Mouse (Mus musculus): ENCODE data around the gene Ctbp2. TPM values are rescaled to one million over a fixed set of nuclear protein-coding genes. Genes with fewer than 3 reads are reported as not detected.

The Ctbp2 gene
- total and polyA plus RNA-seq, 3 experiments: 55.8 to 132 (median 84.5) TPM

GRCm38 (mm10) chr7:133013923-133014322 lies 110.2 kb downstream of the Ctbp2 start:
- Histone ChIP-seq H3K4me1 (ENCODE audit: insufficient read depth, low read depth, low read length) (no peaks in the 10 kb centered on the region), H3K27me3 (ENCODE audit: insufficient read depth, low read length) (no peaks in the 10 kb centered on the region), H3K36me3 (replicated peaks) (peaks cover 86% of the 10 kb centered on the region), H3K4me3 (ENCODE audit: low read depth, low read length) (no peak overlapping the region), H3K9me3 (replicated peaks) (no peaks in the 10 kb centered on the region)
- TF ChIP-seq TAL1 (conservative IDR thresholded peaks at IDR 0.05; ENCODE audit: low read depth, low read length) (no peak), POLR2AphosphoS5 (IDR thresholded peaks at IDR 0.05; ENCODE audit: insufficient replicate concordance, low read depth, low read length) (no peak), CTCF (IDR thresholded peaks at IDR 0.05; ENCODE audit: low read depth, low read length) (no peak), GATA1 (IDR thresholded peaks at IDR 0.05; ENCODE audit: borderline replicate concordance, low read length) (no peak), GATA2 (IDR thresholded peaks at IDR 0.05; ENCODE audit: borderline replicate concordance, low read depth, low read length) (no peak)
- no peak for ATAC-seq (ENCODE audit: extremely low read depth, insufficient number of reproducible peaks, low FRiP score, poor library complexity, severe bottlenecking)
- no peak for DNase-seq (ENCODE audit: low spot score)

- ATAC-seq (ENCODE audit: extremely low read depth, insufficient number of reproducible peaks, low FRiP score, poor library complexity, severe bottlenecking): no peak
- Histone ChIP-seq H3K27me3 (ENCODE audit: insufficient read depth, low read length) (no peaks in the 10 kb centered on the region), H3K9me3 (replicated peaks) (no peaks in the 10 kb centered on the region), H3K36me3 (replicated peaks) (peaks cover 87% of the 10 kb centered on the region), H3K4me1 (ENCODE audit: insufficient read depth, low read depth, low read length) (no peaks in the 10 kb centered on the region), H3K4me3 (ENCODE audit: low read depth, low read length) (no peak overlapping the region)
- TF ChIP-seq GATA2 (IDR thresholded peaks at IDR 0.05; ENCODE audit: borderline replicate concordance, low read depth, low read length) (no peak), TAL1 (conservative IDR thresholded peaks at IDR 0.05; ENCODE audit: low read depth, low read length) (no peak), CTCF (IDR thresholded peaks at IDR 0.05; ENCODE audit: low read depth, low read length) (no peak), POLR2AphosphoS5 (IDR thresholded peaks at IDR 0.05; ENCODE audit: insufficient replicate concordance, low read depth, low read length) (no peak), GATA1 (IDR thresholded peaks at IDR 0.05; ENCODE audit: borderline replicate concordance, low read length) (no peak)
- DNase-seq (ENCODE audit: low spot score): no peak
Observed at GRCm38 (mm10) chr7:133012637-133013366, 111.4 kb downstream of the Ctbp2 start.

DNA sequence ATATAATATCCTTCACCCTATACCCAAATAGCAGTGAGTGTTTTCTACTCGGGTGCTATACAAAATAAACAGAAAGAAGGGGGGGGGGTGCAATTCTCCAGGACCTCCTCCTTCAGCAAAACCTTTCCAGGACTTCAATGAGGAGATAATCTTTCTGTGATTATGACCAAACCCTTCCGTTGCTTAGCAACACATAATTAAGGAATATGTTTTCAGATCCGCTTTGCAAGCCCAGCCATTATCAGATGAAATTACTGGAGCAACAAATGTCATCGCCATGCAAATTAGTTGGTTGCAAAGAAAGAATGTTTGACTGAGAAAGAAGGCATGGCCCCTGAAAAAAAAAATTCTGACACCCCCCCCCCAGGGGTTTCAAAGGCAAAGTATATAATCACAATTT lies 112.5 kb downstream of the Ctbp2 start:
- Histone ChIP-seq H3K4me1 (ENCODE audit: insufficient read depth, low read depth, low read length) (no peaks in the 10 kb centered on the region), H3K27me3 (ENCODE audit: insufficient read depth, low read length) (no peaks in the 10 kb centered on the region), H3K9me3 (replicated peaks) (no peaks in the 10 kb centered on the region), H3K36me3 (replicated peaks) (peaks cover 88% of the 10 kb centered on the region), H3K4me3 (ENCODE audit: low read depth, low read length) (no peak overlapping the region)
- no peak for ATAC-seq (ENCODE audit: extremely low read depth, insufficient number of reproducible peaks, low FRiP score, poor library complexity, severe bottlenecking)
- TF ChIP-seq CTCF (IDR thresholded peaks at IDR 0.05; ENCODE audit: low read depth, low read length) (no peak), TAL1 (conservative IDR thresholded peaks at IDR 0.05; ENCODE audit: low read depth, low read length) (no peak), GATA1 (IDR thresholded peaks at IDR 0.05; ENCODE audit: borderline replicate concordance, low read length) (no peak), POLR2AphosphoS5 (IDR thresholded peaks at IDR 0.05; ENCODE audit: insufficient replicate concordance, low read depth, low read length) (no peak), GATA2 (IDR thresholded peaks at IDR 0.05; ENCODE audit: borderline replicate concordance, low read depth, low read length) (no peak)
- DNase-seq (ENCODE audit: low spot score): no peak

- H3K4me3 ChIP-seq (ENCODE audit: low read depth, low read length): no peak overlapping the region
- H3K27me3 ChIP-seq (ENCODE audit: insufficient read depth, low read length): no peaks in the 10 kb centered on the region
- no peaks in the 10 kb centered on the region for H3K9me3 ChIP-seq (replicated peaks)
- no peaks in the 10 kb centered on the region for H3K4me1 ChIP-seq (ENCODE audit: insufficient read depth, low read depth, low read length)
- H3K36me3 ChIP-seq (replicated peaks): peaks cover 87% of the 10 kb centered on the region
- ATAC-seq (ENCODE audit: extremely low read depth, insufficient number of reproducible peaks, low FRiP score, poor library complexity, severe bottlenecking): no peak
- TF ChIP-seq CTCF (IDR thresholded peaks at IDR 0.05; ENCODE audit: low read depth, low read length) (no peak), TAL1 (conservative IDR thresholded peaks at IDR 0.05; ENCODE audit: low read depth, low read length) (no peak), GATA2 (IDR thresholded peaks at IDR 0.05; ENCODE audit: borderline replicate concordance, low read depth, low read length) (no peak), GATA1 (IDR thresholded peaks at IDR 0.05; ENCODE audit: borderline replicate concordance, low read length) (no peak), POLR2AphosphoS5 (IDR thresholded peaks at IDR 0.05; ENCODE audit: insufficient replicate concordance, low read depth, low read length) (no peak)
- no peak for DNase-seq (ENCODE audit: low spot score)
Observed at GRCm38 (mm10) chr7:133011191-133011590, 113.0 kb downstream of the Ctbp2 start.

- ATAC-seq (ENCODE audit: extremely low read depth, insufficient number of reproducible peaks, low FRiP score, poor library complexity, severe bottlenecking) (no peak), DNase-seq (ENCODE audit: low spot score) (no peak)
- Histone ChIP-seq H3K36me3 (replicated peaks) (peaks cover 89% of the 10 kb centered on the region), H3K27me3 (ENCODE audit: insufficient read depth, low read length) (no peaks in the 10 kb centered on the region), H3K4me3 (ENCODE audit: low read depth, low read length) (no peak overlapping the region), H3K4me1 (ENCODE audit: insufficient read depth, low read depth, low read length) (no peaks in the 10 kb centered on the region), H3K9me3 (replicated peaks) (no peaks in the 10 kb centered on the region)
- TF ChIP-seq TAL1 (conservative IDR thresholded peaks at IDR 0.05; ENCODE audit: low read depth, low read length): no peak
- TF ChIP-seq POLR2AphosphoS5 (IDR thresholded peaks at IDR 0.05; ENCODE audit: insufficient replicate concordance, low read depth, low read length): no peak
- TF ChIP-seq GATA2 (IDR thresholded peaks at IDR 0.05; ENCODE audit: borderline replicate concordance, low read depth, low read length): no peak
- no peak for TF ChIP-seq GATA1 (IDR thresholded peaks at IDR 0.05; ENCODE audit: borderline replicate concordance, low read length)
- no peak for TF ChIP-seq CTCF (IDR thresholded peaks at IDR 0.05; ENCODE audit: low read depth, low read length)
Observed at GRCm38 (mm10) chr7:133010477-133010876, 113.7 kb downstream of the Ctbp2 start.

DNA sequence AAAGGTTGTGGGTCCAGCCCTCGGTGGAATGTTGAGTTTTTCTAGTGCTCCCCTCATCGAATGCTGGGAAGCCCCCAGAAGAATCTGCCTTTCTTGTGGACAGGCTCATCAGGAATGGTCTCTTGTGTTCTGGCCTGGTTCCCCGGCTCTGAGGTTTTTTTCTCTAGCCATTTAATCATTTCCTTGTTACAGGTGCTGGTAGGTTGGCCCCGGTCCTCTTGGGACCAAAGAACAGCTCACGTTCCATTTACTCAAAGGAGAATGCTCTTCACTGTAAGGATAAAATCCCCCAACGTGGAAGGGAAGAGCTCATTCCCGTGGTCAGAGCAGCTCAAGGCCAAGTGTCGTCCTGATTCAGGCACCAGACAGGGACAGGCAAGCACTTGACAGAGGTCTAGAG lies 114.5 kb downstream of the Ctbp2 start:
- no peak for DNase-seq (ENCODE audit: low spot score)
- no peak for ATAC-seq (ENCODE audit: extremely low read depth, insufficient number of reproducible peaks, low FRiP score, poor library complexity, severe bottlenecking)
- Histone ChIP-seq H3K9me3 (replicated peaks) (no peaks in the 10 kb centered on the region), H3K27me3 (ENCODE audit: insufficient read depth, low read length) (no peaks in the 10 kb centered on the region), H3K4me3 (ENCODE audit: low read depth, low read length) (no peak overlapping the region), H3K36me3 (replicated peaks) (peaks cover 89% of the 10 kb centered on the region), H3K4me1 (ENCODE audit: insufficient read depth, low read depth, low read length) (peaks cover 4% of the 10 kb centered on the region; the same call in 1 of the 2 replicates)
- TF ChIP-seq CTCF (IDR thresholded peaks at IDR 0.05; ENCODE audit: low read depth, low read length): no peak
- TF ChIP-seq GATA2 (IDR thresholded peaks at IDR 0.05; ENCODE audit: borderline replicate concordance, low read depth, low read length): no peak
- no peak for TF ChIP-seq TAL1 (conservative IDR thresholded peaks at IDR 0.05; ENCODE audit: low read depth, low read length)
- no peak for TF ChIP-seq POLR2AphosphoS5 (IDR thresholded peaks at IDR 0.05; ENCODE audit: insufficient replicate concordance, low read depth, low read length)
- TF ChIP-seq GATA1 (IDR thresholded peaks at IDR 0.05; ENCODE audit: borderline replicate concordance, low read length): no peak

Data from G1E (cell line).